Mouse (Mus musculus) heart, embryonic 16.5 days (tissue): ENCODE results near the gene Susd6. TPM values are rescaled to one million over a fixed set of nuclear protein-coding genes. Genes with fewer than 3 reads are reported as not detected.

Experiments used
- ATAC-seq: fragments of 200-750 bp; cut with Nextera tagmentation; replicated peaks from 2 replicates; pipeline ENCODE4 v1.8.0; 2017; ENCODE audit warnings: moderate number of reproducible peaks; ENCODE audit not compliant: insufficient read depth, low FRiP score; ENCODE audit errors: extremely low read depth
- H3K27ac ChIP-seq: fragments of 300-500 bp; sonication (generic); 2 replicates; pipeline ENCODE4 v1.5.1; 2014; ENCODE audit warnings: mild to moderate bottlenecking, low read length, control low read depth, moderate library complexity
- H3K27me3 ChIP-seq: fragments of 300-500 bp; sonication (generic); 2 replicates; pipeline ENCODE4 v1.6.1; 2014; ENCODE audit warnings: low read length, mixed read lengths; ENCODE audit not compliant: control insufficient read depth, insufficient read depth
- H3K36me3 ChIP-seq: fragments of 300-500 bp; sonication (generic); 2 replicates; pipeline ENCODE4 v1.6.1; 2014; ENCODE audit not compliant: control insufficient read depth, insufficient read depth
- H3K4me1 ChIP-seq: fragments of 300-500 bp; sonication (generic); 2 replicates; pipeline ENCODE4 v1.6.1; 2014; ENCODE audit warnings: low read length, mixed read lengths; ENCODE audit not compliant: control insufficient read depth, insufficient read depth
- H3K4me2 ChIP-seq: fragments of 300-500 bp; sonication (generic); 2 replicates; pipeline ENCODE4 v1.6.1; 2014; ENCODE audit warnings: low read depth, mild to moderate bottlenecking, control low read depth, low read length
- H3K4me3 ChIP-seq: fragments of 300-500 bp; sonication (generic); 2 replicates; pipeline ENCODE4 v1.5.1; 2014; ENCODE audit warnings: mild to moderate bottlenecking, control low read depth, low read length
- H3K9ac ChIP-seq: fragments of 300-500 bp; sonication (generic); 2 replicates; pipeline ENCODE4 v1.6.1; 2014; ENCODE audit warnings: low read length, control low read depth
- H3K9me3 ChIP-seq: fragments of 300-500 bp; sonication (generic); replicated peaks from 2 replicates; pipeline ENCODE4 v1.6.1; 2016; ENCODE audit warnings: low read length; ENCODE audit not compliant: control insufficient read depth
- WGBS: fragments of 180-500 bp; shearing (Covaris S2); extraction: QIAGEN DNeasy Blood & Tissue Kit; methylation state at CpG from one replicate; pipeline ENCODE4 v1.1.7; 2014; 5-methylcytosine and 5-hydroxymethylcytosine counted together
- polyA plus RNA-seq: library from polyadenylated mRNA; unstranded; fragments of >200 nt; fragmentation: Nextera tagmentation; extraction: Ambion mirVana; gene quantifications from 2 replicates; pipeline ENCODE4 v1.2.1, GENCODE M21; 2015

Gene Susd6
- polyA plus RNA-seq, 1 experiment from 2014 or later = 19.4 TPM

DNA sequence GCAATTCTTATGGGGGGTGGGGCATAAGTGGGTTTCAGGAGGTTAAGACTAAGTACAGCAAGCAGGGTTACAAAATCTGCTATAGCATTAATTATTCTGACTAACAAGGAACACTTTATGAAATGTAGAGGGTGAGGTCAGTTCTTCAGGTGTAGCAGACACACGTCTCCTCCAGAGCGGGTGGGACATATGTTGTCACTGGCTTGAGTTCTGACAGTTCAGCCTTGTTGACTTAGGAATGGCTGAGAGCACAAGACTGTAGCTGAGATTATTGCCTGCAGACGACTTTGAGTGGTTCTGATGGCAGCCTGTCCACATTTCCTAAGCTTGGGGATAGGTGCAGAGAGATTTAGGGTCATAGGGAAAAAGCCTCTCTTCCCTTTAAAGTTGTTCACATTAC lies 47.3 kb downstream of the Susd6 start:
- no peaks in the 10 kb centered on the region for H3K36me3 ChIP-seq

DNA sequence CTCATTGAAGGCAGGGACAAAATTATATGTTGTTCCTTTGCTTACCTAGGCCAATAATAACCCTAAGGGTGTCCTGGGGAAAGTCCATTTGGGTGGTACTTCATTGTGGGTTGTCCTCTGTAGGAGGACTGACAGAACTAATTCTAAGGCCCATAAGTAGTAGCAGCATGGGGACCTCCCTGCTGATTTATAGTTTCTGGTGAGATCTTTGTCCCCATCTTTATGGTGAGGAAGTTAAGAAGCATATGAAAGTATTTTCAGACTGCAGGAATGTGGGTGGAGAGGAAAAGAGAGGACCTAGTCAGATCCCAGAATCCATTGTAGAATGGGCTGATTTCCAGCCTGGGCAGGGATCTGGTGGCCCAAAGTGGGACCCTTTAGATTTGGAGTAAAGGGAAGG lies 48.0 kb downstream of the Susd6 start:
- Histone ChIP-seq H3K4me3 (no peak overlapping the region), H3K4me2 (no peak overlapping the region), H3K27me3 (no peaks in the 10 kb centered on the region), H3K9ac (no peak overlapping the region), H3K9me3 (no peaks in the 10 kb centered on the region), H3K4me1 (peaks cover 20% of the 10 kb centered on the region), H3K27ac (no peak overlapping the region), H3K36me3 (no peaks in the 10 kb centered on the region)
- ATAC-seq = no peak

More for the DNA sequence above, 47.3 kb downstream of the Susd6 start:
- no peak for ATAC-seq
- H3K4me1 ChIP-seq = peaks cover 19% of the 10 kb centered on the region
- H3K4me3 ChIP-seq = no peak overlapping the region
- 46% methylated on average over 3 of the region's 3 CpGs for WGBS
- H3K27ac ChIP-seq = no peak overlapping the region
- no peaks in the 10 kb centered on the region for H3K9me3 ChIP-seq
- H3K4me2 ChIP-seq = no peak overlapping the region
- H3K9ac ChIP-seq = no peak overlapping the region
- no peaks in the 10 kb centered on the region for H3K27me3 ChIP-seq

DNA sequence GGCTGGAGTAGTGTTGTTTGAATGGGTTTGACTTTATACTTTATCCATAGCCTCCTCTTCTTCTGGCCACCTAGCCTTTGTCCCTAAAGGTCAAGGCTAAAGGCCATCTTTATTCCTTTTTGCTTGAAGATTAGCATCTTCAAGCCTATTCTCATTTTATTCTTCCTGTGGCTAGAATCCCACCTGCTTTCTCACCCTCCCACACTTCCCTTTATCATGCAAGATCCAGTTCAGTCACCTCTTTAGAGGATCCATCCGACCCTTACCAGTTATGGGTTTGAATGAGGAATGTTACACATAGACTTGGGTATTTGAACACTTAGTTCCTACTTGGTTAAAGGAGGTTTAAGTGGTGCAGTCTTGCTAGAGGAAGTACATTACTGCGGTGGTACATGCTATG lies 48.5 kb downstream of the Susd6 start:
- no peak for ATAC-seq
- H3K27me3 ChIP-seq = no peaks in the 10 kb centered on the region
- H3K4me2 ChIP-seq = no peak overlapping the region
- no peak overlapping the region for H3K4me3 ChIP-seq
- H3K36me3 ChIP-seq = no peaks in the 10 kb centered on the region
- no peak overlapping the region for H3K27ac ChIP-seq
- WGBS = 72% methylated on average over 2 of the region's 2 CpGs
- H3K9me3 ChIP-seq = no peaks in the 10 kb centered on the region
- peaks cover 20% of the 10 kb centered on the region for H3K4me1 ChIP-seq
- H3K9ac ChIP-seq = no peak overlapping the region

DNA sequence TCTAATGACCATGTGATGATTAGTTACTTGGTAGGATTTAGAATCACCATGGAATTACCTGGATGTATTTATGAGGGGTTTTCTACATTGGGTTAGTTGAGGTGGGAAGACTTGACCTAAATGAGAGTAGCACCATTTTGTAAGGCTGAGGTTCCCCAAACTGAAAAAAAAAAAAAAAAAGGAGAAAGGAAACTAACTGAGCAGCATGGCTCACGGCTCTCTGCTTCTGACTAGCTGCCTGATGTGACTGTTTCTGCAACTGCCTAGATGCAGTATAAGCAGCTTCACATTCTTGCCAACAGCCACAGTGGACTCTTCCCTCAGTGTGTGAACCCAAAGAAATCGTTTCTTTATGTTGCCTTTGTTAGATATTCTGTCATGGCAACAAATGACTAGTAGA lies 49.3 kb downstream of the Susd6 start:
- ATAC-seq = no peak
- H3K4me1 ChIP-seq = peaks cover 25% of the 10 kb centered on the region
- no peaks in the 10 kb centered on the region for H3K36me3 ChIP-seq
- no peak overlapping the region for H3K9ac ChIP-seq
- H3K4me3 ChIP-seq = no peak overlapping the region
- 60% methylated on average over 2 of the region's 2 CpGs for WGBS
- no peaks in the 10 kb centered on the region for H3K27me3 ChIP-seq
- no peak overlapping the region for H3K27ac ChIP-seq
- no peak overlapping the region for H3K4me2 ChIP-seq
- H3K9me3 ChIP-seq = no peaks in the 10 kb centered on the region

DNA sequence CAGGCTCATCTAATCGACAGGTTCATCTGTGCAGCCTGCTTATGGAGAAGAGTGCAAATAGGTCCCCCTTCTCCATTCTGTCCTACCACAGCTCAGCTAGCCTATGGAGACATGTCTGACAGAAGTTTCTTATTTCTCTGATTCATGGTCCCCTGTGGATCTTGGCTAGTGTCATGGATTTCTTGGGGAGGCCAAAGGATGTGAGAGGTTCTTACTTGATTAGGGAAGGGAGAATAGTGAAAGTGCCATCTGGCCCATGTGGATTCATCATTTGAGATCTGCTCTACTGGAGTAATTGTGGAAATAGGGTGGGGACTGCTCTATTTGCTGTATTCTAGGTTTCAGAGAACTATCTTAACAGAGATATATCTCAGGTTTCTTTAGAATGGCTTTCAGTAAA lies 51.3 kb downstream of the Susd6 start:
- WGBS = 91% methylated on average over 1 of the region's 1 CpGs
- Histone ChIP-seq H3K4me3 (no peak overlapping the region), H3K9ac (no peak overlapping the region), H3K4me1 (peaks cover 41% of the 10 kb centered on the region), H3K27me3 (no peaks in the 10 kb centered on the region), H3K4me2 (no peak overlapping the region), H3K9me3 (no peaks in the 10 kb centered on the region), H3K27ac (no peak overlapping the region), H3K36me3 (no peaks in the 10 kb centered on the region)
- ATAC-seq = no peak

DNA sequence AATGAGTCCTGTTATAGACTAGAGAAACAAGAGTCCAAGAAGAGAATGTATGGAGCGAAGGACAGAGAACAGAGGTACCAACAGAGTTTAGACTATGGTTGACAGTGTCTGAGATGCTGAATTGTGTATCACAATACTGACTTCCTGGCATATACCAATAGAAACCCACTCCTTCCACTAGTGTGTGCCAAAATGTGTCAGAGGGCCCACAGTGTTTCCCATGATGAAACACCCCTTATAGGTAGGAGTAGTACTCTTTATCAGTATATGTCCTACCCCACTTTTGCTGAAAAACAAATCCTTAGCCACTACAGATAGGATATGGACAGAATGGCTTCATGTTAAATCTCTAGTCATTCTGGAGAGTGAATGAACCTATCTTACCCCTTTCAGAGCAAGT lies 52.3 kb downstream of the Susd6 start:
- no peaks in the 10 kb centered on the region for H3K9me3 ChIP-seq
- no peak overlapping the region for H3K9ac ChIP-seq
- H3K4me3 ChIP-seq = no peak overlapping the region
- no peak overlapping the region for H3K27ac ChIP-seq
- no peaks in the 10 kb centered on the region for H3K27me3 ChIP-seq
- H3K4me2 ChIP-seq = no peak overlapping the region
- no peaks in the 10 kb centered on the region for H3K36me3 ChIP-seq
- peaks cover 47% of the 10 kb centered on the region for H3K4me1 ChIP-seq
- WGBS = 94% methylated on average over 1 of the region's 1 CpGs
- no peak for ATAC-seq

DNA sequence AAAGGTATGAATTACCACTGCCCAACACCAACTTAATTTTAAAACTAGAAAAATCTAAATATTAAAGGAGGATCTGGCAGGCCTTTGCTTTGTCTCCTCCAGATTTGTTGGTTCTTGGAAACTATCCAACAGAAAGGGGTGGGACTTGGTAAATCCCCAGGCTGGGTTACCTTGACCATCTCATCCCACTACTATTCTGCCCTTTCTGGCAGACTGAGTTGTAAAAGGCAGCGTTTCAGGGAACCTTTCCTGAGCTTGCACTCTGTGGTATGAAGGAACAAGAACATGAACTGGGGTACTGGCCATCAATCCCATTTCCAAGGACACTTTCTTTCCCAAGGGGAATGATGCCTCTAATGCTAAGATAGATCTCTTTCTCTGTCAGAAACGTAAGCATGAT lies 52.9 kb downstream of the Susd6 start:
- no peak for ATAC-seq
- peaks cover 44% of the 10 kb centered on the region for H3K4me1 ChIP-seq
- no peak overlapping the region for H3K9ac ChIP-seq
- H3K9me3 ChIP-seq = no peaks in the 10 kb centered on the region
- peak overlapping the region; percentile 83 for H3K27ac ChIP-seq
- 47% methylated on average over 2 of the region's 2 CpGs for WGBS
- H3K27me3 ChIP-seq = no peaks in the 10 kb centered on the region
- H3K4me2 ChIP-seq = no peak overlapping the region
- H3K36me3 ChIP-seq = no peaks in the 10 kb centered on the region
- no peak overlapping the region for H3K4me3 ChIP-seq

DNA sequence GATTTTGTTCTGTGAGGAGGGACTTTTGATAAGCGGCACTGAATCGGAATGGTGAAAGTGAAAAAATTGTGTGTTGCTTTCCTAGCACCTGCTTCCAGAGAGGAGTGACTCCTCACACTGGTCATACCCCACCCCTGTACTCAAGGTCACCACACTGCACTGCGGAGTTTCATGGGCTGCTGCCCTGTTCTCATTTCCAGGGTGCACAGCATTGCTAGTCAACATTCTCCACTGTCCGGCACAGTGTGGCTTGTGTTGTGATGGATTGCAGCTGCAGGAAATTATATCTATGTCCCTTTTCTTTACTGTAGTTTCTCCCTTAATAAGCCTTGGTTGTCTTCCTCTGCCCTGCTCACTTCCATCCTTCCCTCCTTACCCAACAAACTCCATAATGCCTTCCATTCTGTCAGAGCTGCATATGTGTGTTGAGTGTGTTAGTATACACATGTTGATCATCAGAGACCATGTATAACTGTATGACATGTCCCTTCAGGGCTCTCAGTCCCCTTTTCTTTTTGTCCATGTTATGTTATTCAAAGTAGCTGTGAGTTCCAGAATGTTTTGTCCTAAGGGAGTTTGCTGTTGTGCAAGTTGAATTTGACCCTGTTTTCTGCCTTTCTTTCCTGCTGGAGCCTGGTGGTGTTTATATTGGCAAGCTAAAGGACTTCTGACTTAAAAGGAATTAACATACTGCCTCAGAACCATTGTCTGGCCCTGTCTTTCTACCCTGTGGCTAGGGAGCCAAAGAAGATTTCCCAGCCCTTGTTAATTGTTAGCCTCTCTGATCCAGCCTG lies 53.5 kb downstream of the Susd6 start:
- ATAC-seq = peak; percentile 42
- 50% methylated on average over 4 of the region's 4 CpGs for WGBS
- no peak overlapping the region for H3K9ac ChIP-seq
- no peaks in the 10 kb centered on the region for H3K27me3 ChIP-seq
- no peaks in the 10 kb centered on the region for H3K9me3 ChIP-seq
- H3K4me1 ChIP-seq = peaks cover 42% of the 10 kb centered on the region
- no peaks in the 10 kb centered on the region for H3K36me3 ChIP-seq
- no peak overlapping the region for H3K4me3 ChIP-seq
- peak overlapping the region; percentile 83 for H3K27ac ChIP-seq
- H3K4me2 ChIP-seq = no peak overlapping the region

DNA sequence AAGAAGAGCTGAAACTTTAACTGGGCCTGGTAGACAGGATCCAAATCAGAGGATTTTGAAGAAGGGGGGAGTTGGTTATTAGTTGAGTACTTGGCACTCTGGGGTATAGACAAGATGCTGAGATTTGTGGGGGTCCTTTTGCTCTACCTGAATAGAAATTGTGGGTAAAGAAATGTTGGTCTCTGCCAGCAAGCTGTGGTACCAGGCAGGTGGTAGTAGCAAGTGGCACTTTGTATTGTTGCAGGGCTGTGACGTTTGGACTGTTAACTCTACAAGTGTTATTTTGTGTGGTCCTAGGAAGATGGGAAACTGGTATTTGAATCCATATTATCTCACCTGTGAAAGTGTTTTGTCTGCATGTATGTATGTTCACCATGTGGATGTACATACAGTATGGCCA lies 55.6 kb downstream of the Susd6 start:
- ATAC-seq = no peak
- Histone ChIP-seq H3K9me3 (no peaks in the 10 kb centered on the region), H3K4me2 (no peak overlapping the region), H3K27ac (no peak overlapping the region), H3K4me3 (no peak overlapping the region), H3K4me1 (peaks cover 42% of the 10 kb centered on the region), H3K36me3 (no peaks in the 10 kb centered on the region), H3K9ac (no peak overlapping the region), H3K27me3 (no peaks in the 10 kb centered on the region)
- 78% methylated on average over 1 of the region's 1 CpGs for WGBS
